Mouse (Mus musculus) spleen, postnatal 4 days (tissue): ENCODE results near the gene Spns3.

Experiments
- DNase-seq, 2 experiments: peaks; one replicate each; pipeline ENCODE4 v3.0.0; 2022; ENCODE audit warnings: low spot score in 2 of 2

The Spns3 gene

DNA sequence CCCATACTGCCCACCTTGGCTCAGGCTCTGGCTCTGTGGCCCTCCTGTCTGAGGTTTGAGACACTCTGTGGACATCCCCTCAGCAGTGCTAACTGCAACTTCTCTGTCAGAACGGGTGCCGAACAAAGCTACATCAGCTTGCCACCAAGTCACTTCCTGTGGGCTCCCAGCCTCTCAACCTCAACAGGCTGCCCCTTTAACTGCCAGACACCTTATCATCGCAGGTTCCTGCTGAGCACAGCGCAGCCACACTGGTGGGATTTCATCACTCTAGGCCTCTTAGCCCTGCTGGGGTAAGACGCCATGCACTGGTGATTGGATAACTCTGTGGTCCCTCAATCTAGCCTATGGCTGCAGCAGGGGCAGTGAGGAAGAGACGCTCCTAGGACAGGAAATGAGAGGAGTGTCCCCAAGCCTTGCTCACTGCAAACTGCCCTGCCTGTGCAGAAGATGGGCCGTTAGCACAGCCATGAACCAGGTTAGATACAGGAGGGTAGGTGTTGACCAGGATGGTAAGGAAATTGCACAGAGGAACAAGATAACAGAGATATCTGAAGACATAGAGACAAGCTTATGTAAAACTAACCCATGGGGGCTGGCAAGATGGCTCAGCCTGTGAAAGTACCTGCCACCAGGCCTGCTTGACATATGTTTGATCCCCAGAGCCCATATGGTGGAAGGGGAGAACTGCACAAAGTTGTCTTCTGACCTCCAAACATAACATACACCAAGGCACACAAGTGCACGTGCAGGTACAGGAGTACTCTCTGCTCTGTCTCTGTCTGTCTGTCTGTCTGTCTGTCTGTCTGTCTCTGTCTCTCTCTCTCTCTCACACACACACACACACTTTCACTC lies at the start of gene Spns3:
Gene Spns3 (minus strand): TSS at position 373 of the 855 bp plus-strand sequence.
- peak; percentile 29 to 72 for DNase-seq

- no peak for DNase-seq
These were observed 47.5 kb upstream of the Spns3 start for GRCm38 (mm10) chr11:72597780-72598179.

DNA sequence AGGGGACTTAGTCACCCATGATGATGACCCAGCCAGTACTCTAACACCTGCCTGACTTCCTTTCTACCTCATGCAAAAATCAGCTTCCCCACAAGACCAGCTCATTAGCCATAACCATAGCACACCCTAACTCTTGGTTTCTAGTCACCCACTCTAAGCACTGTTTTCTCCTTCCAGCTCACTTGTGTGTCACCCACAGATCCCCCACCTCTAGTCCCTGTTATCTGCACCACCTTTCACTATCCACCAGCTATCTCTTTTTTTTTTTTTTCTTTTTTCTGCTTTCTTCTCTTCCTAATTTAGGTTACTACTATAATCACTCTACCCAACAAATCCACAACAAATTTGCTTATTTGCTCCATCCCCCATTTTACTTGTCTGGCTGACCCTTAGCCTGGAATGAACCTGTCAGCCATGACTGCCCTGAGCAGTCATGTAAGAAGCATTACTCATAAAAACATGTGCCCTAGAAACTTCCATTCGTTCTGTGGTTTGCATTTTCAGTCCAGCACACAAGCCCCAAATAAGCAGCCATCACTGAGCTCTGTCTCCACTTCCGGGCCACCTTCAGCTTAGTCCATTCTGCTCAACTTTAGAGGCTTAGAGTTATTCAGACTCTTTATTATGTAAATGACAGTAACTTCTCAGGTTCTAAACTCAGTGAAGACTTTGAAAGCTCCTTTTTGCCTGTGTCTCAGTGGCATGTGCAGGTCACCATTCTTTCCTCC lies 44.9 kb upstream of the Spns3 start:
- no peak for DNase-seq

- DNase-seq, result no peak
These were observed 37.4 kb upstream of the Spns3 start for GRCm38 (mm10) chr11:72587537-72588233.

- no peak for DNase-seq
These were observed 36.3 kb upstream of the Spns3 start for GRCm38 (mm10) chr11:72586570-72586969.

- no peak for DNase-seq
These were observed 32.8 kb upstream of the Spns3 start for GRCm38 (mm10) chr11:72583092-72583491.

GRCm38 (mm10) chr11:72582448-72582705 lies 32.1 kb upstream of the Spns3 start:
- no peak for DNase-seq

DNA sequence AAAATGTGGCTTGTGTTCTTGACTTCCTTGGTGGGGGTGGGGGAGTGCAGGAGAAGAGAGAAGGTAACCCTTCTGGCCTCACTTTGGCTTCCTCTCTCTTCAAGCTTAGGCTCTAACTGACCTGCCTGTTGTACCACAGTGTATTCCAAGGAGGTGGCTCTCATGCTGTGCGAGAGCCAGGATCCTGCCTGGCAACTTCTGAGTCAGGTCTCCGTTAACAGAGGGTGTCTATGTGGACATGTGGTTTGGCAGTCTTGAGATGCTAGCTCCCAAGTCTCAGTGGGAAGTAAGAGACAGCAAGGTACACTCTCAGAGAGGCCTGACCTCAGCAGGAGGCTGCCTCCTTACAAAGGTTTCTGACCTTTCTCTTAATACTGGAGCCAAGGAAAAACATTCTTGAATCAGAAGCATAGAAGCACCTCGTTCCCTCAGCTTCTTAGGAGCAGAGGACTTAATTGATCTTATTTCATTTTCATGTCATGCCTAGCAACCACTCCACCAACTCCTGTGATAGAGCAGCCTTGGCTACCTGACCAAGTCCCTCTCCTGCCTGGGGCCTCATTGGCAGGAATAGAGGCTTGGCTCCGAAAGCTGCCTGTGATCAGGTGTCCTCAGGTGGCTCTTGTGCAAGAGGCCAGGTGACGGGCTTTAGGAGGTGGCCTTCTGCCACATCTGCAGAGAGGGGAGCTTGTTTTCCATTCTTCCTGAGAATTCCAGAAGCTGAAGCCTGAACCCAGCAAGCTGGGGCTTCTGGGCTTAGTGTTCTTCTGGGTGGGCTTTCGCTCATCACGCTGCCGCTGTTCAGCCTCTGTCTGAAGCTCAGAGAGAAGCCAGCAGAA lies 31.5 kb upstream of the Spns3 start:
- no peak for DNase-seq

DNA sequence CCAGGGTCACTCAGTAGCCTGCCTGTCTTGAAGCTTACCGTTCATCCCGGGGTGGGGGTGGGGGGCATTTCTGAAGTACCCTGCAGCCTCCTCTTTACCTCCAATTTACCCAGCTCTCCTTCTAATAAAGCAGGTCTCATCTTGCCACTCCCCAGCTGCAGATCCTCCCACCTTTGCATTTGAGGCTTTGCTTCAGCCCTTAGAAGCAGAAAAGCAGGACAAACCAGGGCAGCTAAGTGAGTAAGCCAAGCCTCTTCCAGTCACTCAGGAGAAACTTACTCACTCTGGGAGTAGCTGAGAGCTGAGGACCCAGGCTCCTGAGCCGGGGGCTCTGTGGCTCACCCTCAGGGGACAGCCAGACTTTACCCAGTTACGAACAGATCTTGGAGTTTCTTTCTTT lies 28.2 kb upstream of the Spns3 start:
- DNase-seq, result no peak

DNA sequence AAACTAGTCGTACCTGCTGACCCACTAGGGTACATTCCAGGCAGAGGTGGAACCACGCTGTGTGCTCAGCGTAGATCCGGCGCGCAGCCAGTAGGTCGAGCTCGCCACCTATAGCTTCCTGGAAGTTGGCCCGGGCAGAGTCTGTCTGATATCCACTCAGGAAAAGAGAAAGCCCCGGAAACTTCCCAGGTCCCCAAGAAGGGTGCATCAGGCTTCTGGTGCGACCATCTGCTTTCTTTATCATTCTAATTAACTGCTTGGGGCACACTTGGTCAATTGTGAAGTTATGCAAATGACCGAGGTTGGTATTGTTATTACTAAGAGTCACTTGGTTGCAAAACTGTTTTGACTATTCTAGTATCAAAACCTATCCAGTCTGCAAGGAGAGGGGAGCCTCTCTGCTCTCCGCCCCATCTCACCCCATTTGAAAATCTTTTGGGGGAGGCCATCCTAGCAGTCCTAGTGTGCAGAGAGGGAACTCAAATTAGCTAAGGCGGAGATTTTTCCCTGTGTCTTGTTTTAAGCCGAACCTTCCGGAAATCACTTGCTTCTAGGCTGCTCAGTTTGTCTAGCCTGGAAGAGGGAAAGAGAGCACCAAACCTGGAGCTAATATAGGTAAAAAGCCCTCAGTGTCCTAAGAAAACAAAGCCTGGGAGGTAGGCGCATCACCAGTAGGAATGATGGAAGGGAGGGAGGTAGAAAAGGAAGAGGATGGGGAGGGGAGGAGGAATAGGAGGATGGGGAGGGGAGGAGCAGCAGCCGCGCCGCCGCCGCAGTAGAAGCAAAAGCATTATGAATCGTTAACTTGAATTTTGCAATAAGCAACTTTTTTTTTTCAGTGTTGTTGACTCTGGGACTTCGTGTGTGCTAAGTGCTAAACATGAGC lies 26.4 kb upstream of the Spns3 start:
- no peak for DNase-seq

- DNase-seq, result no peak
These were observed 25.8 kb upstream of the Spns3 start for GRCm38 (mm10) chr11:72576111-72576465.

GRCm38 (mm10) chr11:72573819-72574218 lies 23.5 kb upstream of the Spns3 start:
- DNase-seq, result peak in 1 of 2 experiments; percentile 41

- DNase-seq, result peak; percentile 76 to 90
These were observed 20.1 kb upstream of the Spns3 start for GRCm38 (mm10) chr11:72570319-72570979.

- DNase-seq, result no peak
These were observed 19.5 kb upstream of the Spns3 start for GRCm38 (mm10) chr11:72569671-72570318.

DNA sequence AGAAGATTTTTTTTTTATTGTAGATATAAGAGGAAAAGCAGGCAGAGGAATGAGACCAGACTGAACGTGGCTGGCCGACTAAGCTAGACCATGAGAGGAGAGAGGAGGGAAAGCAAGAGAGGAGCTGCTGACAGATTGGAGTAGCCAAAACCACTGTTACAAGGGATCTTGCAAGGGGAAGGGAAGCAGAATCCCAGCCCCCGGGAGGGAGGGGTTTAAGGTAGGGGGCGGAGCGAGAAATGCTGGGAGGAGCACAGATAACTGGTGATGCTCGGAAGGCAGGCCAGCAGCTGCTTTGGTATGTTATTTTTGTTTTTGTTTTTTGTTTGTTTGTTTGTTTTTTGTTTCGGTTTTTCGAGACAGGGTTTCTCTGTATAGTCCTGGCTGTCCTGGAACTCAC lies 18.7 kb upstream of the Spns3 start:
- peak in 1 of 2 experiments; percentile 48 for DNase-seq

DNA sequence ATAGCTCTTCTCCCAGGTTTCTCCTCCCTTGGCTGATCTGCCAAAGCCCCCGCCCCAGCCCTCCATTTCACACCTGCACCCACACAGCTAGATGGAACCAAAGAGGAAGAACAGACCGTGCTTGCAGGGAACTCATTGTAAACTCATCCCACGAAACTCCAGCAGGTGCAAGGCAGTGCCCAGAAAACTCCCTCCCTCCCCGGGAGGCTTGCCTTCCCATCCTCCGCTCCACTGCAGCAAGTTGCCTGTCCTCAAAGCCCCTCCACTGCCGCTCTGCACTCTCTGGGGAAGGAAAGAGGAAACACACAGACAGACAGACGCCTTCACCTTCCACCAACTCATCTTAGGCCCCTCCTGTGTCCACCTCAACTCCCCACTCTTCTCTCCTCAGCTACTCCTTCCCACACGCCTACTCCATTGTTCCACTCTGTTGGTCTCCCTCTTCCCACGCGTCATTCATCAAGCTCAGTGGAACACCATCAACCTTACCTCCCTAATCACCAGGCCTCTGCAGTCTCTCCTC lies 16.6 kb upstream of the Spns3 start:
- DNase-seq, result no peak

DNA sequence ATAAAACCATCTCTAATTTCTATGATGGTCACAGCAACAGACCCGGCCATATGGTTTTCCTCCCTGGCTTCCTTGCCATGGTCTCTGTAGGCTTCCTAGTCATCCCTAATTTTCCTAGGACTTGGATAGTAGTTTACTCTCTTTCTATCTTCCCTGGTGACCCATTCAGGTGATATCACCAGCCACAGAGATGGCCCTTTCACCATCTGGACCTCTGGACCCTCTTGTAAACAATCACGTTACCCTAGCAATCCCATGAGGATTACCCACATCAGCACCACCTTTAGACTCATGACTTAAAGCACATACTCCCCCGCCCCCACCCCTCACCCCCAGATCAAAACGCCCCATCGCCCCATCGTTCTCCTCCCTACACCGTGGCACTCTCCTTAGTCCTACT lies 16.0 kb upstream of the Spns3 start:
- DNase-seq, result no peak

GRCm38 (mm10) chr11:72564232-72564807 lies 14.0 kb upstream of the Spns3 start:
- DNase-seq, result no peak

GRCm38 (mm10) chr11:72560661-72561060 lies 10.4 kb upstream of the Spns3 start:
- DNase-seq, result no peak
